Mouse (Mus musculus): ENCODE measurements around the gene Lrp4. TPM values are rescaled to one million over a fixed set of nuclear protein-coding genes. Genes with fewer than 3 reads are reported as not detected.
A peak's percentile ranks its signal among the peaks of the same experiment; 100 is the strongest.

Lrp4 gene
- polyA plus RNA-seq, 1 experiment from 2014 or later = 3.5 TPM

DNA sequence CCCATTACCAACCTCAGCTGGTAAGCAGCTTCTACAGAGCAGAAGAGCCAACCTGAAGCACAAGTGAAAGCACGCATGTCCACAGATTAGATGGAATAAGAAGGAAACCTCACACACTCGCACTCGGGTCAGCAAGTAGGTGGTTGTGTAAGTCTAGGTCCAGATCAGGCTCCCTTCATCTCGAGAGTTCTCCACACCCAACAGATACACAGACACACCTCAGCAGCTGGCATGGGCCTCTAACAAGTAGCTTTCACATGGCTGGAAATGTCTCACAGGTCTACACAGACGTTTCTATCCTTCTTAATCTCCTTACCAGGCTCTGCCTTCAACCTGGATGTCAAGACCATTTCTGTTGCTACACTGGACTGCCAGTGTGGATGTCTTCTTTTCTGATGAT is 16.6 kb upstream of the Lrp4 start:
- Histone ChIP-seq H3K4me2 (ENCODE audit: low read length) (no peak overlapping the region), H3K4me1 (ENCODE audit: control insufficient read depth in 2 of 2, insufficient read depth in 2 of 2, low read length in 2 of 2) (peaks cover 0 to 19% of the 10 kb centered on the region in 2 experiments), H3K36me3 (ENCODE audit: control insufficient read depth, insufficient read depth, low read length) (no peaks in the 10 kb centered on the region), H3K27ac (replicated peaks in 1 of 2; ENCODE audit: control insufficient read depth in 1 of 2, insufficient read depth in 1 of 2, low read depth in 2 of 2, low read length in 2 of 2) (no peak overlapping the region), H3K4me3 (ENCODE audit: control insufficient read depth in 1 of 2, insufficient read depth in 1 of 2, low read depth in 1 of 2, low read length in 2 of 2) (no peak overlapping the region), H3K27me3 (ENCODE audit: control insufficient read depth, insufficient read depth, low read length) (no peaks in the 10 kb centered on the region), H3K9ac (ENCODE audit: low read length) (no peak overlapping the region), H3K9me3 (ENCODE audit: control insufficient read depth, low read length) (no peaks in the 10 kb centered on the region)
- WGBS = 76% methylated on average over 5 of the region's 5 CpGs
- ATAC-seq (ENCODE audit: insufficient number of reproducible peaks, insufficient read depth, low FRiP score, low read depth) = no peak

DNA sequence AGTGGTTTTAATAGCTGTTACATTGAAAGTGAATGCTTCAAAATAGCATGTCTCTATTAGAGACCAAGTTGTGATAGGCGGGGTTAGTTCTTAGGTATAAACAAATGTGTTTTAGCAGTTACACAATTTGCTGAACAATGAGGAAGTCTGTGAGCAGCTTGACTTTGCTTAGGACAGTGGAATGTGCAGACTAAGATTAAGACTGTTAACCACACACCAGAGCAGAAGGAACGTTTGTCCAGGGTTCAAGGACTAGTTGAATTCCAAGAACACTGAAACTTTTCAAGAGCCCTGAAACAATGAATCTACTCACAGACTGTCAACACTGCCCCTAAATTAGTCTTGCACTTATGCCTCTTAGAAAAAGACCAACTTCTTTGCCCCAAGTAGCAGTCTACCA is 15.6 kb upstream of the Lrp4 start:
- Histone ChIP-seq H3K4me1 (ENCODE audit: control insufficient read depth in 2 of 2, insufficient read depth in 2 of 2, low read length in 2 of 2) (peaks cover 0 to 15% of the 10 kb centered on the region in 2 experiments), H3K9me3 (ENCODE audit: control insufficient read depth, low read length) (no peaks in the 10 kb centered on the region), H3K27me3 (ENCODE audit: control insufficient read depth, insufficient read depth, low read length) (no peaks in the 10 kb centered on the region), H3K4me3 (ENCODE audit: control insufficient read depth in 1 of 2, insufficient read depth in 1 of 2, low read depth in 1 of 2, low read length in 2 of 2) (no peak overlapping the region), H3K36me3 (ENCODE audit: control insufficient read depth, insufficient read depth, low read length) (no peaks in the 10 kb centered on the region), H3K4me2 (ENCODE audit: low read length) (no peak overlapping the region), H3K27ac (replicated peaks in 1 of 2; ENCODE audit: control insufficient read depth in 1 of 2, insufficient read depth in 1 of 2, low read depth in 2 of 2, low read length in 2 of 2) (no peak overlapping the region), H3K9ac (ENCODE audit: low read length) (no peak overlapping the region)
- ATAC-seq (ENCODE audit: insufficient number of reproducible peaks, insufficient read depth, low FRiP score, low read depth) = no peak
- 53% methylated on average over 2 of the region's 2 CpGs for WGBS

DNA sequence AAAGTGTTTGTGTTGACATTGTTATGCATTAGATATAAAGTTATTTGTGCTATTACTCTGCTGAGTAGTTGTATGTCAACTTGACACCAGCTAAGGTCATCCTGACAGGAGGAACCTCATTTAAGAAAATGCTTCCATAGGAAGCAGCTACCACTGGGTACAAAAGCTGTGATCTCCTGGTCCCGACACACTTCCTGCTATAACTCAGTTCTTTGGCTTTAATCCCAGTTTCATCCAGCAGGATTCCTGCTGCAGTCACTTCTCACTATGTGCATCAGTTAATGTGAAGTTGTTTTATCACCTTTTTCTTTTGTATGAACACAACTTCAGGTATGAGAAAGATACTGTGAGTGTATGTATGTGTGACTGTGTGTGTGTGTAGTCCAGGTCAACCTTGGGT is 15.1 kb upstream of the Lrp4 start:
- H3K27me3 ChIP-seq (ENCODE audit: control insufficient read depth, insufficient read depth, low read length) = no peaks in the 10 kb centered on the region
- no peak overlapping the region for H3K9ac ChIP-seq (ENCODE audit: low read length)
- WGBS = 43% methylated on average over 1 of the region's 1 CpGs
- no peaks in the 10 kb centered on the region for H3K36me3 ChIP-seq (ENCODE audit: control insufficient read depth, insufficient read depth, low read length)
- H3K27ac ChIP-seq (replicated peaks in 1 of 2; ENCODE audit: control insufficient read depth in 1 of 2, insufficient read depth in 1 of 2, low read depth in 2 of 2, low read length in 2 of 2) = no peak overlapping the region
- no peak overlapping the region for H3K4me3 ChIP-seq (ENCODE audit: control insufficient read depth in 1 of 2, insufficient read depth in 1 of 2, low read depth in 1 of 2, low read length in 2 of 2)
- no peak for ATAC-seq (ENCODE audit: insufficient number of reproducible peaks, insufficient read depth, low FRiP score, low read depth)
- peaks cover 0 to 10% of the 10 kb centered on the region in 2 experiments for H3K4me1 ChIP-seq (ENCODE audit: control insufficient read depth in 2 of 2, insufficient read depth in 2 of 2, low read length in 2 of 2)
- H3K4me2 ChIP-seq (ENCODE audit: low read length) = no peak overlapping the region
- 0 out of 2 replicates have a peak, but pooled peaks cover under 1% of the 10 kb centered on the region for H3K9me3 ChIP-seq (ENCODE audit: control insufficient read depth, low read length)

DNA sequence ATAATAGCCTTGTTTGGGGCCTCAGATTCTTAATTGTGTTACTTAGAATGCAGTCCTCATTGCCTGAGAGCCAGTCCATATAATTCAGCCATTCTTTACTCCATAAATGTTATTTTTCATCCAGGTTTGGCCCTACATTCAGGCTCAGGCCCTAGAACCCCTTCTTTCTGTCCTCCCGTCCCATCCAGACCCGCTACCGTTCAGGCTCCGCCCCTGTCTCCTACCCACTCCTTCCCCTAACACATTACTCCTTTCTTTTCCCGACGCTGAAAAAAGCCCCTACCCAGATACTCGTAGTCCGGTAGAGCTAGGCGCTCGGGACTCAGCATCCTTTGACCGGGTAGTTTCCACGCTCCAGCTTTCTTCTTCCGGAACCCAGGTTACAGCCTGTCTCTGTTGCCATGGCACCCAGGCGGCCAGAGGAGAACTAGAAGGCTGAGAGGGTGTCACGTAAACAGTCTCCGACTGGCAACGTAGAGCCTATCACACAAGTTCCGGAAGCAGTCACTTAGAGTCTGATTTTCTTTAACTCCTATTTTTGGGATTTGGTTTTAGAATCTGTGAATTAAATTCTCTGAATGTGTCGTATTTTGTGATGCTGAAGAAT is 12.9 kb upstream of the Lrp4 start, which contains the start of gene 1110051M20Rik:
1110051M20Rik (minus strand) TSS at position 419 of the 607 bp plus-strand sequence.
- H3K4me3 ChIP-seq (ENCODE audit: control insufficient read depth in 1 of 2, insufficient read depth in 1 of 2, low read depth in 1 of 2, low read length in 2 of 2) = peak within 1 kb of the TSS; percentile 65 to 86
- 0 out of 2 replicates have a peak, but pooled peaks cover 2% of the 10 kb centered on the region for H3K9me3 ChIP-seq (ENCODE audit: control insufficient read depth, low read length)
- peak; percentile 72; the same call in 1 of the 2 replicates for ATAC-seq (ENCODE audit: insufficient number of reproducible peaks, insufficient read depth, low FRiP score, low read depth)
- peak within 1 kb of the TSS; percentile 61 for H3K9ac ChIP-seq (ENCODE audit: low read length)
- no peaks in the 10 kb centered on the region for H3K27me3 ChIP-seq (ENCODE audit: control insufficient read depth, insufficient read depth, low read length)
- H3K4me1 ChIP-seq (ENCODE audit: control insufficient read depth in 2 of 2, insufficient read depth in 2 of 2, low read length in 2 of 2) = peaks cover 0 to 4% of the 10 kb centered on the region in 2 experiments; a peak in 1 of 4 replicates
- H3K27ac ChIP-seq (replicated peaks in 1 of 2; ENCODE audit: control insufficient read depth in 1 of 2, insufficient read depth in 1 of 2, low read depth in 2 of 2, low read length in 2 of 2) = no peak within 1 kb of the TSS
- under 1% methylated on average over 19 of the region's 19 CpGs for WGBS
- no peaks in the 10 kb centered on the region for H3K36me3 ChIP-seq (ENCODE audit: control insufficient read depth, insufficient read depth, low read length)
- peak within 1 kb of the TSS; percentile 78 for H3K4me2 ChIP-seq (ENCODE audit: low read length)

DNA sequence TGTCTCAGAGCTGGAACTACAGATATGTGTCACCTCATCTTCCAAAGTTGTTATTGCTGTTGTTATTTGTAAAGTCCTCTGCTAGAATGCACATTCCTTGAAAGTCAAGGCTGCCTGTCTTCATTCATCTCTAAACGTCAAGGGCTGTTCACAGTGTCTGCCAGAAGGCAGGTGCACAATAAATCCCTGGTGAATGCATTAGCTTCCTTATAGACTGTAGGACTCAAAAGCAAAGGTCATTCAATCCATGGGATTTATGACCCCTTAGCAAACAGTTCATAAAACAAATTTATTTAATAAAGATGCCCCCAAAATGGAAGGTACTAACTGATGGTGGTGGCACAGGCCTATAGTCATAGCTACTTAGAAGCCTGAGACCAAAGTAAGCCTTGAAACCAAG is 7.6 kb upstream of the Lrp4 start:
- Histone ChIP-seq H3K27ac (replicated peaks in 1 of 2; ENCODE audit: control insufficient read depth in 1 of 2, insufficient read depth in 1 of 2, low read depth in 2 of 2, low read length in 2 of 2) (no peak overlapping the region), H3K4me2 (ENCODE audit: low read length) (no peak overlapping the region), H3K27me3 (ENCODE audit: control insufficient read depth, insufficient read depth, low read length) (no peaks in the 10 kb centered on the region), H3K36me3 (ENCODE audit: control insufficient read depth, insufficient read depth, low read length) (no peaks in the 10 kb centered on the region), H3K4me1 (ENCODE audit: control insufficient read depth in 2 of 2, insufficient read depth in 2 of 2, low read length in 2 of 2) (peaks cover 2 to 10% of the 10 kb centered on the region in 2 experiments; a peak in 2 of 4 replicates), H3K9me3 (ENCODE audit: control insufficient read depth, low read length) (0 out of 2 replicates have a peak, but pooled peaks cover 2% of the 10 kb centered on the region), H3K4me3 (ENCODE audit: control insufficient read depth in 1 of 2, insufficient read depth in 1 of 2, low read depth in 1 of 2, low read length in 2 of 2) (no peak overlapping the region), H3K9ac (ENCODE audit: low read length) (no peak overlapping the region)
- 47% methylated on average over 1 of the region's 1 CpGs for WGBS
- no peak for ATAC-seq (ENCODE audit: insufficient number of reproducible peaks, insufficient read depth, low FRiP score, low read depth)

DNA sequence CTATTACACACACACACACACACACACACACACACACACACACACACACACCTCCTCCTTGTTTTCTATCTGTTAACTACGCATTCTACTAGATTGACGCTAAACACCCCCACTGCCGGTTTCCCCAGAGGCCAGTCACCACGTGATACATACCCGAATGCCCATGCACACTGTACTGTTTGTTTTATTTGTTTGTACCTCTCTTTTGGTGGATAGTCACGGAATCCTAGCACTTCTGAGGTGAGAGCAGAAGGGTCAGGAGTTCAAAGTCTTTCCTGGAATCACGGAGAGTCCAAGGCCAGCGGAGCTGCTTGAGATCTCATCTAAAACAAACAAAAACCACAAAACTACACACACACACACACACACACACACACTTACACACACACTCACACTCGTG is 7.0 kb upstream of the Lrp4 start:
- no peak overlapping the region for H3K4me3 ChIP-seq (ENCODE audit: control insufficient read depth in 1 of 2, insufficient read depth in 1 of 2, low read depth in 1 of 2, low read length in 2 of 2)
- no peaks in the 10 kb centered on the region for H3K27me3 ChIP-seq (ENCODE audit: control insufficient read depth, insufficient read depth, low read length)
- H3K27ac ChIP-seq (replicated peaks in 1 of 2; ENCODE audit: control insufficient read depth in 1 of 2, insufficient read depth in 1 of 2, low read depth in 2 of 2, low read length in 2 of 2) = no peak overlapping the region
- no peak overlapping the region for H3K4me2 ChIP-seq (ENCODE audit: low read length)
- 64% methylated on average over 9 of the region's 9 CpGs for WGBS
- peaks cover 2 to 10% of the 10 kb centered on the region in 2 experiments; a peak in 2 of 4 replicates for H3K4me1 ChIP-seq (ENCODE audit: control insufficient read depth in 2 of 2, insufficient read depth in 2 of 2, low read length in 2 of 2)
- H3K9ac ChIP-seq (ENCODE audit: low read length) = no peak overlapping the region
- ATAC-seq (ENCODE audit: insufficient number of reproducible peaks, insufficient read depth, low FRiP score, low read depth) = no peak
- H3K9me3 ChIP-seq (ENCODE audit: control insufficient read depth, low read length) = 0 out of 2 replicates have a peak, but pooled peaks cover 2% of the 10 kb centered on the region
- no peaks in the 10 kb centered on the region for H3K36me3 ChIP-seq (ENCODE audit: control insufficient read depth, insufficient read depth, low read length)

DNA sequence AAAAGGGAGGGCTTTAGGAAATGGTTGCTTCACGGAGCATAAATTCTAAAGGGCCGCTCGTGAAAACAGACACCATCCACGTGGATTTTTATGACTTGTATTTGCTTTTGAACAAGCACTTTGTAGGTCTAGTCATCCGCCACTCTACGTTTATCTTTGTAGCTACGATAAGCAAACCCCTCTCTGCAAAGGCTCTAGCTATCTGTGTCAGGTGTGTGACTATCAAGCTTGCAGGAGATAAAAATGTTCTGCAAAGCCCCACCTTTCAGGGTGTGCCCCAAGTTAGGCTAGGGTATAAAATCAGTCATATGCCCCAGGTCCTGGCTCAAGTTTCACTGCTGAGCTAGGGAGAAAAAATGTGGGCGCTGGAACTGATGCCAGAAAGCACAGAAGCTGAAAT is 4.7 kb upstream of the Lrp4 start:
- H3K9ac ChIP-seq (ENCODE audit: low read length) = no peak overlapping the region
- H3K4me3 ChIP-seq (ENCODE audit: control insufficient read depth in 1 of 2, insufficient read depth in 1 of 2, low read depth in 1 of 2, low read length in 2 of 2) = no peak overlapping the region
- no peaks in the 10 kb centered on the region for H3K9me3 ChIP-seq (ENCODE audit: control insufficient read depth, low read length)
- WGBS = 23% methylated on average over 8 of the region's 8 CpGs
- H3K4me2 ChIP-seq (ENCODE audit: low read length) = peak overlapping the region; percentile 34; the same call in 1 of the 2 replicates
- no peak overlapping the region for H3K27ac ChIP-seq (replicated peaks in 1 of 2; ENCODE audit: control insufficient read depth in 1 of 2, insufficient read depth in 1 of 2, low read depth in 2 of 2, low read length in 2 of 2)
- ATAC-seq (ENCODE audit: insufficient number of reproducible peaks, insufficient read depth, low FRiP score, low read depth) = no peak
- H3K27me3 ChIP-seq (ENCODE audit: control insufficient read depth, insufficient read depth, low read length) = no peaks in the 10 kb centered on the region
- H3K4me1 ChIP-seq (ENCODE audit: control insufficient read depth in 2 of 2, insufficient read depth in 2 of 2, low read length in 2 of 2) = peaks cover 6 to 15% of the 10 kb centered on the region in 2 experiments; a peak in 3 of 4 replicates
- H3K36me3 ChIP-seq (ENCODE audit: control insufficient read depth, insufficient read depth, low read length) = no peaks in the 10 kb centered on the region

All from heart, embryonic 14.5 days (tissue).